Mouse (Mus musculus) CH12.LX (cell line): Measurements from ENCODE around the gene Nhlh1.

Source experiments
- CTCF ChIP-seq, 2 experiments: IDR thresholded peaks in 1 of 2; conservative IDR thresholded peaks in 1 of 2; 2 replicates each; pipeline ENCODE4 v1.5.1; 2011 to 2012; ENCODE audit warnings: low read depth in 2 of 2, low read length in 2 of 2, improper control_type of control experiment in 1 of 2, inconsistent platforms in 1 of 2, mild to moderate bottlenecking in 1 of 2, moderate library complexity in 1 of 2
- EP300 ChIP-seq: IDR thresholded peaks from 2 replicates; pipeline ENCODE4 v1.6.1; 2011; ENCODE audit warnings: low read length, improper control_type of control experiment
- NRF1 ChIP-seq: IDR thresholded peaks from 2 replicates; pipeline ENCODE4 v1.6.1; 2014; ENCODE audit warnings: low read depth, mild to moderate bottlenecking, inconsistent platforms, low read length, improper control_type of control experiment, moderate library complexity
- POLR2A ChIP-seq: IDR thresholded peaks from 2 replicates; pipeline ENCODE4 v1.6.1; 2011; ENCODE audit warnings: low read depth, mild to moderate bottlenecking, improper control_type of control experiment, low read length
- USF1 ChIP-seq: IDR thresholded peaks from 2 replicates; pipeline ENCODE4 v1.6.1; 2014; ENCODE audit warnings: low read depth, mild to moderate bottlenecking, inconsistent platforms, low read length, improper control_type of control experiment

GRCm38 (mm10) chr1:172017517-172018070 lies 39.8 kb downstream of the Nhlh1 start:
- TF ChIP-seq NRF1: no peak
- no peak for TF ChIP-seq USF1
- TF ChIP-seq CTCF (conservative IDR thresholded peaks at IDR 0.05 in 1 of 2, IDR thresholded peaks at IDR 0.05 in 1 of 2; ENCODE audit: low read depth in 2 of 2, low read length in 2 of 2): no peak
- no peak for TF ChIP-seq POLR2A
- TF ChIP-seq EP300: no peak
